Mouse (Mus musculus): ENCODE measurements around the gene Slc31a1. TPM values are rescaled to one million over a fixed set of nuclear protein-coding genes. Genes with fewer than 3 reads are reported as not detected.

Slc31a1 gene
- polyA plus RNA-seq, 1 experiment from 2014 or later, result 63.7 TPM

DNA sequence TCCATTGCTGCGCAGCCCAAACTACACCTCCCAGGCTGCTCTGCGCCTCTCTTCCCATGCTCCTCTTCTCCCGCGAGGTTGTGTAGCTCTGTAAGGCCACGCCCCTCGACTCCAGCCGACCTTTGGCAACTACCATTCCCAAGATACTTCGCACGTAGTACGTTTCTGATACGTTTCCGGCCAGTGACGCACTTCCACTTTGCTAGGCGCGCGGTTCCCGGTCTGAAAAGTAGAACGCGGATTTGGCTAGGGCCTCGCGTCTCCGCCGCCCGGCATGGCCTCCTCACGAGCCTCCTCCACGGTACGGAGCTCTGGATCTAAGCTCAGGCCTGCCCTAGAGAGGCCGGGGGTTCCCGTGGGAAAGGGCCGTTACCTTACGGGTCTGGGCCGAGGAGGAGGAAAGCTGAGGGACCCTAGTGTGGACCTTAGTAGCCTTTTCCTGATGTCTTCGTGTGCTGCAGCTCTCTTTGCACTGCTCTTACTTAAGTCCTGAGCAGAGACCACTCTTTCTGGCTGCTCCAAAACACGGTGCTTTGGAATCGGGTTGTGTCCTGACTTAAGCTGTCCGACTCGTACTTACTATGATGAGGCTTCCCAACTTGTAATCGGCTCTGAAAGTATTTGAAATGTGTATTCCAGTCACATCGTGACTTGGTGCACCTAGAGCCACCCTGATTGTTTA, 48.2 kb downstream of the Slc31a1 start, which contains the start of the genes Cdc26 and Prpf4:
Gene Cdc26, minus strand, starts transcription at position 42 of the 682 bp plus-strand sequence.
Gene Prpf4, plus strand, starts transcription at position 197 of the 682 bp plus-strand sequence.
- Histone ChIP-seq H3K4me3 (ENCODE audit: low read depth, low read length) (peak within 1 kb of the TSS; percentile 81), H3K27ac (ENCODE audit: low read length) (peak within 1 kb of the TSS; percentile 91), H3K4me1 (ENCODE audit: control insufficient read depth, low read depth, low read length) (peaks cover 21% of the 10 kb centered on the region), H3K9ac (ENCODE audit: low read depth, low read length) (peak within 1 kb of the TSS; percentile 89), H3K9me3 (replicated peaks; ENCODE audit: control insufficient read depth, low read length) (no peaks in the 10 kb centered on the region), H3K27me3 (ENCODE audit: control insufficient read depth, insufficient read depth, low read depth, low read length) (no peaks in the 10 kb centered on the region), H3K36me3 (ENCODE audit: control insufficient read depth, insufficient read depth) (peaks cover 11% of the 10 kb centered on the region; the same call in 1 of the 2 replicates), H3K4me2 (ENCODE audit: low read depth, low read length) (peak within 1 kb of the TSS; percentile 70)
- peak; percentile 99 for ATAC-seq (ENCODE audit: low read depth)
- under 1% methylated on average over 39 of the region's 39 CpGs for WGBS (ENCODE audit: insufficient replicate concordance)

DNA sequence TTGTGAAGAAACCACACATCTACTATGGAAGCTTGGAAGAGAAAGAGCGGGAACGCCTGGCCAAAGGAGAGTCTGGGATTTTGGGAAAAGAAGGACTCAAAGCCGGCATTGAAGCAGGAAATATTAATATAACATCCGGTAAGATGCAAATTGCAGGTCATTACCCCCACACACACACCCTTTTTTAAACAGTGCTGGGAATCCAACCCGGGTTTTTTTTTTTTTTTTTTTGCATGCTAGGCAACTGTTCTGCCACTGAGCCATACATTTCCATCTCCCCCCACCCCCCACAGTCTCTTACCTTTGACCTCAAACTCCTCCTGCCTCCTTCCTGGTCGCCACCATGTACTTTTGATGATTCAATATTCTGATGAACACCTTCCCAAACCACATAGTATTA, 49.1 kb downstream of the Slc31a1 start:
- Histone ChIP-seq H3K36me3 (ENCODE audit: control insufficient read depth, insufficient read depth) (peaks cover 14% of the 10 kb centered on the region), H3K9ac (ENCODE audit: low read depth, low read length) (peak overlapping the region; percentile 89), H3K4me2 (ENCODE audit: low read depth, low read length) (peak overlapping the region; percentile 70), H3K27ac (ENCODE audit: low read length) (peak overlapping the region; percentile 85), H3K9me3 (replicated peaks; ENCODE audit: control insufficient read depth, low read length) (no peaks in the 10 kb centered on the region), H3K27me3 (ENCODE audit: control insufficient read depth, insufficient read depth, low read depth, low read length) (no peaks in the 10 kb centered on the region), H3K4me1 (ENCODE audit: control insufficient read depth, low read depth, low read length) (peaks cover 20% of the 10 kb centered on the region), H3K4me3 (ENCODE audit: low read depth, low read length) (peak overlapping the region; percentile 81)
- ATAC-seq (ENCODE audit: low read depth), result no peak
- WGBS (ENCODE audit: insufficient replicate concordance), result 19% methylated on average over 6 of the region's 6 CpGs

DNA sequence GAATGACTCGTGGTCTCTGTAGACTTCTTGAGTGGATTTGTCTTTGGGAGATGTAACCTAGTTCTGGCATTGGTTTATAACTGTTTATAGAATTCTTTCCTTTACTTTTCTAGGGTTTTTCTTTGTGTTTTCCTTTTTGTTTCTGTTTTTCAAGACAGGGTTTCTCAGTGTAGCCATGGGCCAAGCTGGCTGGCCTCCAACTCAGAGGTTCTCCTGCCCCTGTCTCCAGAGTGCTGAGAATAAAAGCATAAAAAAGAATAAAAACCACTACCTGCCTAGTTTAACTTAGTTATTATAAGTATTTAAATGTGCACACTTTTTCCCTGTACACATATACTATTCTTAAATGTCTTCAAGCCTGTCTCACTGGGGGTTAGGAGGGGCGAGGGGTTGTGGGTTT, 49.8 kb downstream of the Slc31a1 start:
- H3K9me3 ChIP-seq (replicated peaks; ENCODE audit: control insufficient read depth, low read length), result no peaks in the 10 kb centered on the region
- peak overlapping the region; percentile 89; the same call in 1 of the 2 replicates for H3K9ac ChIP-seq (ENCODE audit: low read depth, low read length)
- peak overlapping the region; percentile 81 for H3K4me3 ChIP-seq (ENCODE audit: low read depth, low read length)
- no peaks in the 10 kb centered on the region for H3K27me3 ChIP-seq (ENCODE audit: control insufficient read depth, insufficient read depth, low read depth, low read length)
- 70% methylated on average over 2 of the region's 2 CpGs for WGBS (ENCODE audit: insufficient replicate concordance)
- no peak for ATAC-seq (ENCODE audit: low read depth)
- peak overlapping the region; percentile 70 for H3K4me2 ChIP-seq (ENCODE audit: low read depth, low read length)
- H3K36me3 ChIP-seq (ENCODE audit: control insufficient read depth, insufficient read depth), result peaks cover 22% of the 10 kb centered on the region
- H3K4me1 ChIP-seq (ENCODE audit: control insufficient read depth, low read depth, low read length), result peaks cover 18% of the 10 kb centered on the region
- no peak overlapping the region for H3K27ac ChIP-seq (ENCODE audit: low read length)

DNA sequence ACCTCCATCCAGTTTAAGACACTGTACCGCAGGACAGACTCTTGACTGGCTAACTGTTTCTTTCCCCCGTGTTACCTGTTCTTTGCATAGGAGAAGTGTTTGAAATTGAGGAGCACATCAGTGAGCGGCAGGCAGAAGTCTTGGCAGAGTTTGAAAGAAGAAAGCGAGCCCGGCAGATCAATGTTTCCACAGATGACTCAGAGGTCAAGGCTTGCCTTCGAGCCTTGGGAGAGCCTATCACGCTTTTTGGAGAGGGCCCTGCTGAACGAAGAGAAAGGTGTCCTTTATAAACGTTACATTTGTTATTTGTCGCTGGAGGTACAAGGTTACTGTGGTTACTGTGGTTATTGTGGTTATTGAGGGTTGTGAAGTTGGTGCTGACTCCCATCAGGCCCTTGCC, 51.1 kb downstream of the Slc31a1 start:
- Histone ChIP-seq H3K9ac (ENCODE audit: low read depth, low read length) (no peak overlapping the region), H3K9me3 (replicated peaks; ENCODE audit: control insufficient read depth, low read length) (no peaks in the 10 kb centered on the region), H3K4me3 (ENCODE audit: low read depth, low read length) (no peak overlapping the region), H3K4me2 (ENCODE audit: low read depth, low read length) (no peak overlapping the region), H3K27me3 (ENCODE audit: control insufficient read depth, insufficient read depth, low read depth, low read length) (no peaks in the 10 kb centered on the region), H3K4me1 (ENCODE audit: control insufficient read depth, low read depth, low read length) (peaks cover 13% of the 10 kb centered on the region), H3K36me3 (ENCODE audit: control insufficient read depth, insufficient read depth) (peaks cover 33% of the 10 kb centered on the region), H3K27ac (ENCODE audit: low read length) (no peak overlapping the region)
- ATAC-seq (ENCODE audit: low read depth), result no peak
- 69% methylated on average over 10 of the region's 10 CpGs for WGBS (ENCODE audit: insufficient replicate concordance)

DNA sequence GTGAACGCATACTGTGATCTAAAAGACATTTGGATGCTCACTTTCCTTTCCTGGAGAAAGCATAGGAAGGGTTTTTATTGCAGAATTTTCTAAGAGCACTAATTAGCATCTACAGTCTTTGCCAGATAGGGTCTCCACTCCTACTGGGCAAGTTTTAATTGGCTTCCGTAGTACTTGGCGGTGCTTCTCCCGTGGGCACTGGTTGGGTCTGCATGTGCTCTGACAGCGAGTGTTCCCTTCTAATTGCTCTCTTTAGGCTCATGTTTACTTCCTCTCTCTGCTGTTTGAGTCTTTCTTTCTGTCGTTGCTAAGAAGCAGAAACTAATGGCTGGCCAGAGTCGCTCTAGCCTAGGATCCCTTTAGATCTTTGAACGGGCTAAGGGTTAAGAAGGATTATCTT, 57.9 kb downstream of the Slc31a1 start:
- no peaks in the 10 kb centered on the region for H3K4me1 ChIP-seq (ENCODE audit: control insufficient read depth, low read depth, low read length)
- H3K9me3 ChIP-seq (replicated peaks; ENCODE audit: control insufficient read depth, low read length), result no peaks in the 10 kb centered on the region
- no peak overlapping the region for H3K9ac ChIP-seq (ENCODE audit: low read depth, low read length)
- H3K27me3 ChIP-seq (ENCODE audit: control insufficient read depth, insufficient read depth, low read depth, low read length), result no peaks in the 10 kb centered on the region
- H3K4me2 ChIP-seq (ENCODE audit: low read depth, low read length), result no peak overlapping the region
- WGBS (ENCODE audit: insufficient replicate concordance), result 82% methylated on average over 8 of the region's 8 CpGs
- no peak overlapping the region for H3K4me3 ChIP-seq (ENCODE audit: low read depth, low read length)
- no peak for ATAC-seq (ENCODE audit: low read depth)
- no peak overlapping the region for H3K27ac ChIP-seq (ENCODE audit: low read length)
- peaks cover 84% of the 10 kb centered on the region for H3K36me3 ChIP-seq (ENCODE audit: control insufficient read depth, insufficient read depth)

DNA sequence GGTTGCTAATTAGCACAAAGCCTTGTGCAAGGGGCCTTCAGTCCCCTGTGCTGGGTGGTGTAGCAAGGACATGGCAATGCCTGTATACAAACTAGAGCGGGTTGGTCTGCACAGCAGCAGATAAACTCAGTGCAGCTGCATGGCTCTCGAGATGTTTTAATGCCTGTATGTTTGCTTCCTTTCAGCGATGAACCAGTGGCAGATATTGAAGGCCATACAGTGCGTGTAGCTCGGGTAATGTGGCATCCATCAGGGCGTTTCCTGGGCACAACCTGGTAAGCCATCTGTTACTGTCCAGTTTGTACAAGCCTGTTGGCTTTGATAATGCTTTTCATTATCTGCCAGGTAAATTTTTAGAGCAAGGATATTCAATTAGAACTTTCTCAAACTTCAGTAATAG, 58.6 kb downstream of the Slc31a1 start:
- H3K9ac ChIP-seq (ENCODE audit: low read depth, low read length), result no peak overlapping the region
- H3K27me3 ChIP-seq (ENCODE audit: control insufficient read depth, insufficient read depth, low read depth, low read length), result no peaks in the 10 kb centered on the region
- H3K9me3 ChIP-seq (replicated peaks; ENCODE audit: control insufficient read depth, low read length), result no peaks in the 10 kb centered on the region
- no peak overlapping the region for H3K4me2 ChIP-seq (ENCODE audit: low read depth, low read length)
- WGBS (ENCODE audit: insufficient replicate concordance), result 79% methylated on average over 6 of the region's 6 CpGs
- no peak overlapping the region for H3K4me3 ChIP-seq (ENCODE audit: low read depth, low read length)
- ATAC-seq (ENCODE audit: low read depth), result no peak
- H3K27ac ChIP-seq (ENCODE audit: low read length), result no peak overlapping the region
- no peaks in the 10 kb centered on the region for H3K4me1 ChIP-seq (ENCODE audit: control insufficient read depth, low read depth, low read length)
- H3K36me3 ChIP-seq (ENCODE audit: control insufficient read depth, insufficient read depth), result peaks cover 88% of the 10 kb centered on the region

DNA sequence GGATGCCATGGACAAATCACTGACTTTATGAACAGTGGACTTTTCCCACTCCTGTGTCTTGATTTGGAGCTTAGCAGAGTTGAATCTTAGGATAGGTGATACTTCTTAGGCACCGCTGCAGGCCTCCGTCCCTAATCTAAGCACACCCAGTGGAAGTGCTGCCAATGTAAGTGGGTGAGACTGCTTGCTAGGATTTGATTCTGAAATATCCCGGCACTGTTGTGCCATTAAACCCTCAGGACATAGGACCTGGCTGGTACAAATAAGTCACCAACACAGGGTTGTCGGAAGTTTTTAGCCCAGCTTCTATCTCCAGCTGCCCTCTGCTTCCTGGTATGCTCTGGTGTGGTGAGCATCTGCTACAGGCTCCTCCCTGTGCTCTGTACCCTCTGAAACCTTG, 65.4 kb downstream of the Slc31a1 start:
- no peak overlapping the region for H3K4me3 ChIP-seq (ENCODE audit: low read depth, low read length)
- WGBS (ENCODE audit: insufficient replicate concordance), result 88% methylated on average over 4 of the region's 4 CpGs
- peaks cover 38% of the 10 kb centered on the region for H3K36me3 ChIP-seq (ENCODE audit: control insufficient read depth, insufficient read depth)
- H3K27ac ChIP-seq (ENCODE audit: low read length), result no peak overlapping the region
- no peak for ATAC-seq (ENCODE audit: low read depth)
- no peaks in the 10 kb centered on the region for H3K9me3 ChIP-seq (replicated peaks; ENCODE audit: control insufficient read depth, low read length)
- no peak overlapping the region for H3K4me2 ChIP-seq (ENCODE audit: low read depth, low read length)
- H3K4me1 ChIP-seq (ENCODE audit: control insufficient read depth, low read depth, low read length), result peaks cover 1% of the 10 kb centered on the region; the same call in 1 of the 2 replicates
- no peaks in the 10 kb centered on the region for H3K27me3 ChIP-seq (ENCODE audit: control insufficient read depth, insufficient read depth, low read depth, low read length)
- H3K9ac ChIP-seq (ENCODE audit: low read depth, low read length), result no peak overlapping the region

DNA sequence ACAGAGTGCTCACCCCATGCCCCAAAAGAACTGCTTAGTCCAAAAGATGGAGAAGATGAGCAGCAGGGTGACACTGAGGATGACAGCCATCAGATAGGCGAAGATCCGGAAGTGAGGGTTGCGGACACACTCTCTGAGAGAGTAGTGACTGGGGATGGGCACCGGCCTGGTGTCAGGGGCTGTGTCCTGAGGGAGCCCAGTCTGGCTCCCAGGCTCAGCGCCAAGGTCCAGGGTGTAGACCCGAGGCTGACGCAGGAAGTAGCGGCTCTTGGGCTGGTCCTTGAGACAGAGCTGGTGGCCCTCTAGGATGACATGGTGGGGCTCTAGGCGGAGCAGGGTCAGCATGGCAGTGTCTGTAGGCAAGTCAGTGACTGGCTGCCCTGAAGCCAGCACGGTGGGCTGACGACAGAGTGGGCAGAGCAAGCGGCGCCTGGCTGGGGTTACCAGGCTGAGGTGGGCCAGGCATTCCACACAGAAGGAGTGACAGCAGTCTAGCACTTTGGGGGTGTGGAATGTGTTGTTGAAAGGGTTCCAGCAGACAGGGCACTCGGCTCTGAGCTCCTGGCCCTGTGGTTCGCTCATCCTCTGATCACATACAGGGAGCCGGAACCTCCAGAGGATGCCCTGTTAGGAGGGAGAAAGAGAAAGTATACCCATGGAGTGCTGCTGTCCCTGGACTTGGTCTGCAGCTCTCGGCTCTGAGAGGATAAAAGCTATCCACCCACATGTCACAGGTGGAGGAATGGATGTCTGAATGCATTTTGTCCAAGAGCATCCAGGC, 67.6 kb downstream of the Slc31a1 start:
- Histone ChIP-seq H3K4me3 (ENCODE audit: low read depth, low read length) (no peak overlapping the region), H3K4me2 (ENCODE audit: low read depth, low read length) (no peak overlapping the region), H3K9ac (ENCODE audit: low read depth, low read length) (no peak overlapping the region), H3K27ac (ENCODE audit: low read length) (no peak overlapping the region), H3K4me1 (ENCODE audit: control insufficient read depth, low read depth, low read length) (peaks cover 13% of the 10 kb centered on the region), H3K9me3 (replicated peaks; ENCODE audit: control insufficient read depth, low read length) (no peaks in the 10 kb centered on the region), H3K27me3 (ENCODE audit: control insufficient read depth, insufficient read depth, low read depth, low read length) (no peaks in the 10 kb centered on the region), H3K36me3 (ENCODE audit: control insufficient read depth, insufficient read depth) (peaks cover 18% of the 10 kb centered on the region)
- WGBS (ENCODE audit: insufficient replicate concordance), result 69% methylated on average over 17 of the region's 17 CpGs
- ATAC-seq (ENCODE audit: low read depth), result peak; percentile 15; the same call in 1 of the 2 replicates

DNA sequence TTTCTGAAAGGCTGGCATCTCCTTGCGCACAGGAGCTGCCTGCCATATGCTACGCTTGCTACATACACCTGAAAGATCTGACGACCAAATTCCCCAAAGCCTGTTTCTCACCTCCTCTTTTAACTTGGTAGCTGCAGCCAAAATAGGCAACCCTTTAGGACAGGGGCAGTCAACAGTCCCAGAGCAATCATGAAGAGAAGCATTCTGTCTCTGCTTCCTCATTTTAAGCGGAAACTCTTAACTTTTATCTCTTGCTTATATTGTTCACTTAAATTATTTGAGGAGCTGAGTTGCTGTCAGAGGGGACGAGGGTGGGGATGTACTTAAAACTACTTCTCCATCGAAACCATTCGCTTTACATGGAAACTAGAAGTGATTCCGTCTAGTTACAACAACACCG, 69.1 kb downstream of the Slc31a1 start:
- Histone ChIP-seq H3K4me3 (ENCODE audit: low read depth, low read length) (no peak overlapping the region), H3K36me3 (ENCODE audit: control insufficient read depth, insufficient read depth) (peaks cover 6% of the 10 kb centered on the region; the same call in 1 of the 2 replicates), H3K9me3 (replicated peaks; ENCODE audit: control insufficient read depth, low read length) (no peaks in the 10 kb centered on the region), H3K27ac (ENCODE audit: low read length) (no peak overlapping the region), H3K9ac (ENCODE audit: low read depth, low read length) (no peak overlapping the region), H3K27me3 (ENCODE audit: control insufficient read depth, insufficient read depth, low read depth, low read length) (no peaks in the 10 kb centered on the region), H3K4me1 (ENCODE audit: control insufficient read depth, low read depth, low read length) (peaks cover 13% of the 10 kb centered on the region), H3K4me2 (ENCODE audit: low read depth, low read length) (no peak overlapping the region)
- WGBS (ENCODE audit: insufficient replicate concordance), result 71% methylated on average over 9 of the region's 9 CpGs
- ATAC-seq (ENCODE audit: low read depth), result no peak
